Mouse (Mus musculus): ENCODE results near the gene Itga2. TPM values are rescaled to one million over a fixed set of nuclear protein-coding genes. Genes with fewer than 3 reads are reported as not detected.

The Itga2 gene
- 2.5 TPM for polyA plus RNA-seq (2017; shearing (Covaris generic))

DNA sequence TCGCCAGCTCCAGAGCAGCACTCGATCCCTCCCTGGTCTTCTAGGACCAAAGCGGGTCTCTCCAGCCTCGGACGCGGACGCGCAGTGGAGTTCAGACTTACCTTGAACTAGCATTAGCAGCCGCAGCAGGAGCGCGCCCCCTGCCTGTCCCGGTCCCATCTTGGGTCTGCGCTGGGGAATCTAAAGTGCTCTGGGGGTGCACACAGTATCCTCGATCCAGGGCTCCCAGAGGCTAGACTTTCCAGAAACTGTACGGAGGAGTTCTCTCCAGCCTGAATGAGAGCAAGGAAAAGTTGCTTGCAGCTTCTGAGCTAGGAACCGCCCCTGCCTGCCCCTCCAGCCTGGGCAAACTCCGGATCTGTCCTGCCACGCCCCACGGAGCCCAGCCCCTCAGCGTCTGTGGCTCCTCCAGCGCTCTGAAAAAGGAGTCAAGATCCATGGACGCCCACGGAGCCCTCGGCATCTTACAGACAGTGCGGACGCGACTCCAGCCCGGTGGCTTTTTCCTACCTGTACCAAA is at the start of gene Itga2:
Gene Itga2 (minus strand): TSS at position 326 of the 520 bp plus-strand sequence.

GRCm38 (mm10) chr13:114817751-114818360 is 114.0 kb downstream of the Itga2 start, which contains the start of gene Mocs2:
Gene Mocs2 (plus strand): TSS chr13:114818236.

Other genes starting within 250 kb of the Itga2 start
- 47.4 TPM for gene Mocs2, start 113.9 kb downstream of the Itga2 start, polyA plus RNA-seq (2017; shearing (Covaris generic))
- gene Pelo, start 158.1 kb upstream of the Itga2 start, polyA plus RNA-seq (2017; shearing (Covaris generic)): 8.1 TPM
- not detected for gene Gm49395, start 169.8 kb upstream of the Itga2 start, polyA plus RNA-seq (2017; shearing (Covaris generic))
- 0.36 TPM for gene Itga1, start 169.9 kb upstream of the Itga2 start, polyA plus RNA-seq (2017; shearing (Covaris generic))